Mouse (Mus musculus): Measurements from ENCODE around the gene Ipmk. TPM values are rescaled to one million over a fixed set of nuclear protein-coding genes. Genes with fewer than 3 reads are reported as not detected.

Ipmk gene
- total and polyA plus RNA-seq, 2 experiments from 2014 or later, result 14.4 to 19.0 TPM

DNA sequence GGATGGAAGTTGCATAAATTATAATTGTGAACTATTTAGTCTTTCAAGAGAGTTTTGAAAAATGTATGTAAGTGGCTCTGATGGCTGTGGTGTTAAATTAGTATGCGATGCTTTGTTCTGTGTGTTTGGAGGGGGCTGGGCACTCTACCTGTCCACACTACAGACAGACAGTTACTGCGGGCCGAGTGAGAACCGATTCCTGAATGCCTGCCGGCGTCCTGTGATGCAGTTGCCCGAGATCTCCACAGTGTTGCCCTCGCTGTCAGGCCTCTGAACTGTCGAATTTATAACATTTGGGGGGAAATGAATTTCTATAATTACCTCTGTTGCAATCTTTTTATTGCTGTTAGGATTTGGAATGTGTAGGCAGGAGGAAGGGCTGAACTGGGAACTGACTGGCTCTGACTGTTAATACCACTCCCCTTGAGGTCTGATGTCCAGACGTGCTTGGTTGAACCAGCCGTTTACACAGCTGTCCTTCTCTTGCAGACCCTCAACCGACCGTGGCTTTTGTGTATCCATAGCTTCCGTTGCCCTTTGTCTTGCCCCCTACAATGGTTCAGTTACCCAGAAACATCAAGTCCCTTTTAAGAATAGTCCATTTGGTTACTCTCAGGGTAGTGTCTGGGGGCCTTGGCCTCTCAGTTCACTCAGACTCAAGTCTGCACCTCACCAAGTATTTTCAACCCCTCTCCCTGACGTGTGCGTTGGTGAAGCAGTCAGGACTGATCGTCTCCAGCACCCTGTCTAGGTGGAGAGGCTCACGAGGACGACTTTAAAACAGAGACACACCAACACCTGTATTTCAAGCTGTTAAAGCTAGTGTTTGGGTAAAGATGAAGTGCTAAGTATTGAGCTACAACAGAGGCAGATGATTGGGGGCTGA, 36.8 kb downstream of the Ipmk start:
- ATAC-seq (no peak), DNase-seq (ENCODE audit: low spot score) (no peak)
- Histone ChIP-seq H3K9ac (replicated peaks; ENCODE audit: low read length) (no peak overlapping the region), H3K27ac (no peak overlapping the region), H3K36me3 (ENCODE audit: insufficient read depth, low read length) (peaks cover 11% of the 10 kb centered on the region; the same call in 1 of the 2 replicates), H3K9me3 (ENCODE audit: low read length) (no peaks in the 10 kb centered on the region), H3K4me1 (ENCODE audit: insufficient read depth, low read length) (no peaks in the 10 kb centered on the region), H3K4me3 (ENCODE audit: low read length) (no peak overlapping the region), H3K27me3 (ENCODE audit: insufficient read depth, low read length) (no peaks in the 10 kb centered on the region), H3K4me2 (ENCODE audit: low read depth, low read length) (no peak overlapping the region)
- 61% methylated on average over 19 of the region's 19 CpGs for WGBS
- TF ChIP-seq CTCF (IDR thresholded peaks at IDR 0.05; ENCODE audit: low read depth), result no peak

DNA sequence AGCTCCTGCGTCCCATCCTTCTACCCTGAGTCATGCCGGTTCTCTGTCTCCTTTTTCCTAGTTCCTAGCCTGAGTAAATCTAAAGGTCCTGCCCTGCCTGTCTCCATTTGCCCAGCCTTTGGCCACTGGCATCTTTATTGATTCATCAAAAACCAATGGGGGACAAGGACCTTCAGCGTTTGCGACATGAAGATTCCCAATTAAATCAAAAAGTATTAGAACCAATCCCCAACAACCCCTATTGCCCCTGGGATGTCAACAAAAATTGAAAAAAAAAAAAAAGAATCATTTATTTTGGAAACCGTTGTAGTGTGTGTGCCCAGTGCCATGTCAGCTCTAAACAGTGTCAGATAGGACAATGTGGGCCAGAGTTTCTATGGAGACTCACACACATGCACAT, 41.7 kb downstream of the Ipmk start:
- no peaks in the 10 kb centered on the region for H3K36me3 ChIP-seq (ENCODE audit: insufficient read depth, low read length)
- H3K9ac ChIP-seq (replicated peaks; ENCODE audit: low read length), result no peak overlapping the region
- 87% methylated on average over 5 of the region's 5 CpGs for WGBS
- 0 out of 2 replicates have a peak, but pooled peaks cover 3% of the 10 kb centered on the region for H3K9me3 ChIP-seq (ENCODE audit: low read length)
- no peak for ATAC-seq
- DNase-seq (ENCODE audit: low spot score), result no peak
- no peaks in the 10 kb centered on the region for H3K4me1 ChIP-seq (ENCODE audit: insufficient read depth, low read length)
- no peak for TF ChIP-seq CTCF (IDR thresholded peaks at IDR 0.05; ENCODE audit: low read depth)
- no peaks in the 10 kb centered on the region for H3K27me3 ChIP-seq (ENCODE audit: insufficient read depth, low read length)
- H3K27ac ChIP-seq, result no peak overlapping the region
- H3K4me2 ChIP-seq (ENCODE audit: low read depth, low read length), result no peak overlapping the region
- no peak overlapping the region for H3K4me3 ChIP-seq (ENCODE audit: low read length)

DNA sequence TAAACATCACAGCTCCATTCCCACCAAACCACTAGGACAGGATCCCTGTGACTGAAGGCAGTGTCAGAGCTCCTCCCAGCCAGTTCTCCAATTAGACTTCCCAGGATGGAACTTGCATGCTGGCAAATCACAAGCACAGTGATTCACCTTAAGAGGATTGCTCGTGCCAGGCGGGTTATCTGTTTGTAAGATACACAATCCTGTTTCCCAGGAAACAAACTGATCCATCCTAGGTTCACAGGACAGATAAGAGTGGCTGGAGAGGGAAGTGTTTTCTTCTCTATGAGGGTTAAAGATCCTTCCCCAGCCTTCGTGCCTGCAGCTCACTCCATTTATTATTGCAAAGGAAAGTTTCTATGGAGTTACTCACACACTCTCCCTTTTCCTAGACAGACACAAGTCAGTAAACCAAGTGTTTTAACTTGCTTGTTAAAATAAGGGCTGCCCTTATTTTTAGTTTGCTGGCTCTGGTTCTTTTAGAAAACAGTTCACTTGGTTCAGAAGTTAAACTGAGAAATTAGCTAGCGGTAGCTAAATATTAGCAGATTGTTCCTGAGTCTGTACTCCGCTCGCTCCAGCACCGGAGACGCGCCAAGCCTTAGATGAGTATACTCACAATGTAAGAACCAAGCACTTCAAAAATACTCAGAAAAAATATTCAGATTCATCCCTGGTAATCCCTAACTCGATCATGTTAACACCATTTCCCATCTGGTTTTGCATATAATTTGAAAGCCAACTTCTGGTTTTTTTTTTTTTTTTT, 51.0 kb downstream of the Ipmk start:
- ATAC-seq (no peak), DNase-seq (ENCODE audit: low spot score) (no peak)
- no peak for TF ChIP-seq CTCF (IDR thresholded peaks at IDR 0.05; ENCODE audit: low read depth)
- H3K4me1 ChIP-seq (ENCODE audit: insufficient read depth, low read length), result no peaks in the 10 kb centered on the region
- WGBS, result 83% methylated on average over 10 of the region's 10 CpGs
- no peak overlapping the region for H3K27ac ChIP-seq
- H3K27me3 ChIP-seq (ENCODE audit: insufficient read depth, low read length), result no peaks in the 10 kb centered on the region
- H3K36me3 ChIP-seq (ENCODE audit: insufficient read depth, low read length), result no peaks in the 10 kb centered on the region
- no peak overlapping the region for H3K4me3 ChIP-seq (ENCODE audit: low read length)
- H3K4me2 ChIP-seq (ENCODE audit: low read depth, low read length), result no peak overlapping the region
- no peaks in the 10 kb centered on the region for H3K9me3 ChIP-seq (ENCODE audit: low read length)
- H3K9ac ChIP-seq (replicated peaks; ENCODE audit: low read length), result no peak overlapping the region

DNA sequence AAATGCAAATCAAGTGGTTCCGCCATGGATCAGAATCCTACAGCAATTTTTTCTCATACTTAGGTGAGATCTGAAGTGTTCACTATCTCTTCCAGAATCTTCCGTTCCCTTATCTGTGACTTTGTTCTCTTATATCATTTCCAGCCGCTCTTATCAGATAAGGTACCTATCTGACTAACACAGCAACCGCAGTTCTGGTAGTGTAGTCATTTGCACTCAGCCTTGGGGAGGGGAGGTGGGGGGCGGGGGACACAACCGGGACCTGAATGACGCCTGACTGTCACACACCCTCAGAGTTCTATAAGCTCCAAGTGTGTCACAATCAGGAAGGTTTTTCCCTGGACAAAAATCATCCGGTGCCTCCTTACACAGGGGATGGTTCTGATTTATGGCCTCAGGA, 51.8 kb downstream of the Ipmk start:
- no peaks in the 10 kb centered on the region for H3K27me3 ChIP-seq (ENCODE audit: insufficient read depth, low read length)
- H3K9me3 ChIP-seq (ENCODE audit: low read length), result no peaks in the 10 kb centered on the region
- H3K9ac ChIP-seq (replicated peaks; ENCODE audit: low read length), result no peak overlapping the region
- no peak for DNase-seq (ENCODE audit: low spot score)
- no peak overlapping the region for H3K4me3 ChIP-seq (ENCODE audit: low read length)
- no peak for TF ChIP-seq CTCF (IDR thresholded peaks at IDR 0.05; ENCODE audit: low read depth)
- H3K4me2 ChIP-seq (ENCODE audit: low read depth, low read length), result no peak overlapping the region
- no peak for ATAC-seq
- 74% methylated on average over 8 of the region's 8 CpGs for WGBS
- H3K27ac ChIP-seq, result no peak overlapping the region
- no peaks in the 10 kb centered on the region for H3K36me3 ChIP-seq (ENCODE audit: insufficient read depth, low read length)
- H3K4me1 ChIP-seq (ENCODE audit: insufficient read depth, low read length), result no peaks in the 10 kb centered on the region

DNA sequence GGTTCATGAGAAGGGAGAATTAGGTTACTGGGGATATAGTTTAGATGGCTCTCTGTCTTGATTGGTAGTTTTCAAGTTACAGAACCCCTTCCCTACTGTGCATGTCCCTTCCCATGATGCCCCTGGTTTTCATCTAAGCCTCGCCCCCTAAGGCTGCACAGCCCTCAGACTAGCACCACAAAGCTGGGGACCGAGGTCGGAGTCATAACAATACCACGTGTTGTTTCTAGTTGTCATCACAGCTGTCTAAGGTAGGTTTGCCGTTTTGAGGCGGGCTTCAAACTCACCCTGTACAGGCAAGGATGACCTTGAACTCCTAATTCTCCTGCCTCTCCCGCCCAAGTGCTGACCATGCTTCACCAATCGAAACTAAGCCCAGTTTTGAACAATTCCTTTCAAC, 52.4 kb downstream of the Ipmk start:
- ATAC-seq, result no peak

DNA sequence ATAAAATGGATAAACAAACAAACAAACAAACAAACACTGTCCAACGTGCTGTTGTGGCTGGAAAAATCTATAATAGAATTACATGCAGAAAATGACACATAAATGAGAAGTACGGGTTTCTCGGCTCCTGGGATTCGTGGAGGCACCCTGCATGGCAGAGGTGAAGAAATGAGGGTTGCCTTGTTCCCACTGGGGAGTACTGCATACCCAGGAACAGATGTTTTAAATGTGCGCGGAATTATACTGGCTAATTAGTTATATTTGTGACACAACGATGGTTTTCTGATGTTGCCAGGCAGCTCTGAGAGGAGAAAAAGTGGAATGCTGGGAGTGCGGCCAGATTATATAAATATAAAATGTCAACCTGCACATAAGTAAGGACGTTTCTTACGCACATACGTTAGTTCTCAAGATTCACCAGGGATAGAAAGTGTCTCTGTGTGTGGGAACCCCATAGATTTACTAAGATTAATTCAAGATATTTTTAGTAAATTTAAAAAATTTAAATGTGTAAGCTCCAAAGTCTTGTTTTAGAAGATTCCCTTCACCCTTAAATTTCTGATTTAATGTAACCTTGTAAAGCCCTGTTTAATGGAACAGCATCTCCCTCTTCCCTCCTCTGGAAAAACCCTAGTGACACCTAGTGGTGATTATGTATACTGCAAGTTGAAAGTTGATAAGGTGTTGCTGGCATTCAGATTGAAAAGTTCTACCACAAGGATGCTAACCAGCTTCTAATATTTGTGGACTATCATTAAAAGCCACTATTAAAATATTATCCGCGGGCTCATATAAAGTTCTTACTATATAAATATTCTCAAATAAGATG, 53.5 kb downstream of the Ipmk start:
- Histone ChIP-seq H3K27me3 (ENCODE audit: insufficient read depth, low read length) (no peaks in the 10 kb centered on the region), H3K4me2 (ENCODE audit: low read depth, low read length) (no peak overlapping the region), H3K4me3 (ENCODE audit: low read length) (no peak overlapping the region), H3K9ac (replicated peaks; ENCODE audit: low read length) (no peak overlapping the region), H3K9me3 (ENCODE audit: low read length) (no peaks in the 10 kb centered on the region), H3K27ac (no peak overlapping the region), H3K36me3 (ENCODE audit: insufficient read depth, low read length) (no peaks in the 10 kb centered on the region), H3K4me1 (ENCODE audit: insufficient read depth, low read length) (no peaks in the 10 kb centered on the region)
- ATAC-seq (peak; percentile 48; the same call in 1 of the 2 replicates), DNase-seq (ENCODE audit: low spot score) (peak; percentile 85)
- WGBS, result 51% methylated on average over 13 of the region's 13 CpGs
- peak; percentile 89 for TF ChIP-seq CTCF (IDR thresholded peaks at IDR 0.05; ENCODE audit: low read depth)

More for the DNA sequence above, 52.4 kb downstream of the Ipmk start:
- Histone ChIP-seq H3K27ac (no peak overlapping the region), H3K9ac (replicated peaks; ENCODE audit: low read length) (no peak overlapping the region), H3K36me3 (ENCODE audit: insufficient read depth, low read length) (no peaks in the 10 kb centered on the region), H3K4me3 (ENCODE audit: low read length) (no peak overlapping the region), H3K27me3 (ENCODE audit: insufficient read depth, low read length) (no peaks in the 10 kb centered on the region), H3K9me3 (ENCODE audit: low read length) (no peaks in the 10 kb centered on the region), H3K4me2 (ENCODE audit: low read depth, low read length) (no peak overlapping the region), H3K4me1 (ENCODE audit: insufficient read depth, low read length) (no peaks in the 10 kb centered on the region)
- TF ChIP-seq CTCF (IDR thresholded peaks at IDR 0.05; ENCODE audit: low read depth), result no peak
- no peak for DNase-seq (ENCODE audit: low spot score)
- 81% methylated on average over 8 of the region's 8 CpGs for WGBS

Measured in hindbrain, postnatal 0 days (tissue).